Mouse (Mus musculus) frontal cortex, adult (tissue): ENCODE measurements at regions not wholly inside any gene's neighbourhood (a gene's known extent, or its start where the extent isn't known, plus 50 kb on each side); places are given as distances from the start of the nearest gene placed in this dataset.

Experiments used
- ATAC-seq: cut with Nextera tagmentation; 2 replicates; pipeline ENCODE4 v1.9.2; 2017; ENCODE audit warnings: mild to moderate bottlenecking, moderate library complexity, mixed read lengths; ENCODE audit not compliant: low TSS enrichment

DNA sequence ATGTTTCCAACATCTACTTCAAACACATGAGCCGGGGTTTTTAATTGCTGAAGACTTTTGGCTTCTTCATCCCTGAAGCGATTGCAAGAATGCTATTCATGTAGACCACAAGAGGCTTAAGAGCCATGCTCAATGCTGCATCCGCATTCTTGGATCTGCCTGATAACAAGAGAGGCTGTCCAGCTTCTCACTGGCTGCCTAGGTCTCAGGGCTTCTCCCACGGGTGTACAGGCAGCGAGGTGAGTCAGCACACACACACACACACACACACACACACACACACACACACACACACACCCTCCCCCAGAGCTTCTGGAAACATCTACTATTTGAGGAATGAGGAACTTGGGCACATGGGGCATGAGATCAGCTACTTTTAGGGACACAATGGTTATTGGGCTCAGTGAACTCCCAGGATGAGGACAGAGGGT, 261.1 kb downstream of the Tgfb2 start:
- ATAC-seq: no peak

DNA sequence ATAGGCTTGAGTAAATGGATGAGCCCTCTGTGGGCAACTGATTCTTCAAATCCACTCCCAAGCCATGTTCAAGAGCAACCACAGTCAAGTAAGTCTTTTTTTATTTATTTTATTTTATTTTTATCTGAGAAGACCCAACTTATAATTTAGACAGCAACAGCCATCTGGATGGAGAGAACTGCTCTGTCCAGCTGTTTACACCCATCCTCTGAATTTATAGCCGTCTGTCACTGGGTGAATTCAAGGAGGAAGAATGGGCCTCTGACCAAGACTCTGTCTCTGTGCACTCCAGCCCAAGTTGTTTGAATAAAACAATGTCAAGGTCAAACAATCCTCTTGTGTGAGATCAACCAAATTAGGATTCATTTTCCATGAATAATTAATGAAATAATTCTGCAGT, 263.6 kb downstream of the Tgfb2 start:
- no peak for ATAC-seq

- ATAC-seq: 0 out of 2 replicates have a peak, but pooled peaks have one; percentile 26
Measured at GRCm38 (mm10) chr1:186435336-186435972, 270.3 kb downstream of the Tgfb2 start.

- ATAC-seq: no peak
Measured at GRCm38 (mm10) chr1:186434782-186435181, 271.0 kb downstream of the Tgfb2 start.

- ATAC-seq: no peak
Measured at GRCm38 (mm10) chr1:186434007-186434406, 271.8 kb downstream of the Tgfb2 start.

DNA sequence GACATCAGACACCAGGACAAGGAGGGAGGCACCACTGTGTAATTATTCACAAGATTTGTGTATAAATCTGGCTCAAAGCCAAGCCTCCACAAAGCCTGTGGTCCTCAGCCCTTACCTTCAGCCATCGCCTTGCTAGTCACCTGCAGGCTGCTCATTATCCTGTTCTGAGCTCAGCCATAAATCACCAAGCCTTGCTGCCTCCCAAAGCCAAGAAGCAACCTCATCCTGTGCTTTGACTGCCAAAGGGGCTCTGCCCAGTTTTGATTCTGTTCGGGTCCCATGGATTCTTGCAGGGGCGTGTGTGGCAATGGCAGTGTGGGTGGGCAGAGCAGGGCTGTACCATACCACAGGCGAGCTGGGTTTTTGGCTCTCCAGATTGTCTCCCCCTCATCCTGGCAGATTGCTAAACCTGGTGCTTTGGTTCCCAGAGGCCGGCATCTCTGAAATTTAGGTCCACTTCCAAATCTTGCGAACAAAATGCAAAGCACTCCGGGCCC, 272.6 kb downstream of the Tgfb2 start:
- peak; percentile 79 for ATAC-seq

- ATAC-seq: no peak
Measured at GRCm38 (mm10) chr1:186425421-186425820, 280.4 kb downstream of the Tgfb2 start.

- ATAC-seq: no peak
Measured at GRCm38 (mm10) chr1:186424084-186424483, 281.7 kb downstream of the Tgfb2 start.

DNA sequence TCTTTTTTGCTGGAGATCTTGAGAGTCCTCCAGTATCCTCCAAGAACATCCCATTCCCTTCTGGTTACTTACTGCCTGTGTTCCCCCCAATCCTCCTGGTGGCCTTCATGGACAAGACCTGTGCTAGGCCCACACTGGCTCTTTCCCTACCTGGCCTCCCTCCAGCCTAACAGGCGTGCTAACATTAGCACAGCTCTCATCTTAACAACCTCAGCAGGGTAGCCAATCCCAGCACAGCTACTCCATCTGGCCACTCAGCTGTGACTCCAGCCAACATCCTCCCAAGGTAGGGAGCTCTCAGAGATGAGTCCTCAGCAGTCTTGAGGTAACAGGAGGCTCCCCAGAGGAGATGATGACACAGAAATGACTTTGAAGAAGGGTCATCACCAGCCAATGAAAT, 288.7 kb downstream of the Tgfb2 start:
- no peak for ATAC-seq

GRCm38 (mm10) chr1:186415321-186415720, 290.5 kb downstream of the Tgfb2 start:
- ATAC-seq: no peak

GRCm38 (mm10) chr1:186413886-186414245, 291.9 kb downstream of the Tgfb2 start:
- ATAC-seq: no peak

DNA sequence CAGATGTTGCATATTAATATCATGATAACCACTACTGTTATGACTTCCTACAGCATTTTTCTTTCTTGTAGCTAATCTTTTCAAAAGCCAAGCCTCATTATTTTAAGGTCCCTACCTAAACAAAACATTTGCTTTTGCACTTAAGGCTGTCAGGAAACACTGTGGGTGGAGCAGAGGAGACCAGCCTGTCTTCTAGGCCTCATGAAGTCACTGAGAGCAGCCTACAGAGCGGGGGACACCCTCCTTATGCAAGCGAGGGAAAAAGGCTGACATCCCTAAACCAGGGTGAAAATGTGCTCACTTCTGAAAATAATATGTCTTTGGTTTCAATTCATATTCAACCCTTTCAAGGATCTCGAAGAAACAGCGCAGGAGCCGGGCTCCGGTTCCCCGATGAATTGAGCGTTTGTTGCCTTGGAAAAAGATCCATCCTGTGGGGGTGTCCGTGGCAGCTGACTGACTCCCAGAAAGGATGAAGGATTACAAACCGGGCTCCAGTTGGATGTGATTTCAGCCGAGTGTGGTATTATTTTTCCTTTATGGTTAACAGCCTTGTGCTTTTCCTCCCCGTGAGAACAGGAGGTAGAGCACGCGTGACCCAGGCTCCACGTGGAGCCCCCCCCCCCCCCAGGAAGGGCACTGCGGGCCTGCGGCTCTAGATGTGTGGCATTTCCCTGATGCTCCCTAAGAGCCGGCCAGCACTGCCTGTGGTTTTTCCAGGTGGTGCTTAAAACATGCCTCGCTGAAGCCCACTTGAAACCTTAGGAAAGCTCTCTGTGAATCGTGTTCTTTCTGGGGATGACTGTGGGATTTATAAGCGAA, 292.5 kb downstream of the Tgfb2 start:
- ATAC-seq: peak; percentile 82

DNA sequence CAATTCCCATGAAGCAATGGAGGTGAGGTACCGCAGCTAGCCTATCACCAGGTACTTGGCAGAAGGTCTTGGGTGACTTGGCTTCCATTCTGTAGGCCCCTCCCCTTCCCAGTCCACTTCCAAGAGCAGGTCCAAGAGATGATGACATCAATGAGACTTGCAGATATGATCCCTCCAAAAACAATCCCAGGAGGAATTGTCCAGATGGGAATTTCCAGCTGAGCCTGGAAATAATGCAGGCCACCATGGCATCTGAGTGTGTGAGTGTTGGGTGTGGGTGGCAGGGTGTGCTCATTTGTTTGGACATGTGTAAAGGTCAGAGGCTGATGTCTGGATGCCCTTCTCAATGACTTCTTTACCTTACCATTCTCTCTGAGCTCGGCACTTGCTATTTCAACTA, 293.5 kb downstream of the Tgfb2 start:
- ATAC-seq: no peak

GRCm38 (mm10) chr1:186408986-186409441, 291.9 kb upstream of the Lyplal1 start:
- no peak for ATAC-seq

- no peak for ATAC-seq
Measured at GRCm38 (mm10) chr1:186407656-186408055, 290.5 kb upstream of the Lyplal1 start.

GRCm38 (mm10) chr1:186405693-186406092, 288.6 kb upstream of the Lyplal1 start:
- ATAC-seq: no peak

DNA sequence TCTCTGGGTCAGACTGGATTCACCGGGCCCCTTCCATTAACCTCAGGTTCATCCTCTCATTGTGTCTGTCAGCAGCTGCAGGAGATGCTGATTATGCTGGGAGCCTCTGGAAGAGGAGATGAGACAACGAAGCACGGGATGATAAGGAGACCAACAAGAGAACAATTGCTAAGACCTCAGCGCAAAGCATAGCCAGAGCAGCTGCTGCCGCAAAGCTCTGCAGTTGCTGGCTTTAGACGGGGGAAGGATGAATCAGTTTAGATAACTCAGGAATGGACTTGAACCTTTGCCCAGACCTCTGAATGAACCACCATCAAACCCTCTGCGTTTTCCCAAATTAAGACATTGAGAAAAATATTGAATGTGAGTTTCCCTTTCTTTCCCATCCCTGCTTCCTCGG, 282.7 kb upstream of the Lyplal1 start:
- no peak for ATAC-seq

- peak; percentile 77 for ATAC-seq
Measured at GRCm38 (mm10) chr1:186393005-186393404, 275.9 kb upstream of the Lyplal1 start.

DNA sequence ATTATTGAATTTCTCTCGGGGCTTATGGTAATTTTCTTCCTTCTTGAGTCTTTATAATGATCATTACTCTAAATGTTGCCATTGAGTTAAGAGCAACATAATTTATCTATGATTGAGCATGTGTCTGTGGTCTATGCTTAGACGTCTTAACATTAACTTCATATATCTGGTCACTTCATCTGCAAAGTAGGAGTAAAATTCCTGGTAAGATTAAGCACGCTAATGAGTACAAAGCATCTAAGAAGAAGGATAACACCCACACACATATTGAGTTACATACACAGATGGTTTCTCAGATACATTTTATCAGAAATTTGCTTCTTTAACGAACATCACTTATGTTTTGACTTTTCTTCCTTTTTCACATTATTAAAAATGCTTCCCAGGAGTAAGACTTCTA, 267.3 kb upstream of the Lyplal1 start:
- ATAC-seq: no peak

- no peak for ATAC-seq
Measured at GRCm38 (mm10) chr1:186383453-186383852, 266.3 kb upstream of the Lyplal1 start.

GRCm38 (mm10) chr1:186383006-186383405, 265.9 kb upstream of the Lyplal1 start:
- ATAC-seq: no peak

- no peak for ATAC-seq
Measured at GRCm38 (mm10) chr1:186379938-186380847, 263.1 kb upstream of the Lyplal1 start.
